Mouse (Mus musculus) MEL (cell line): ENCODE measurements around the gene Npr1. TPM values are rescaled to one million over a fixed set of nuclear protein-coding genes. Genes with fewer than 3 reads are reported as not detected.

ENCODE experiments used
- DNase-seq: peaks from one replicate; pipeline ENCODE4 v3.0.0; 2011; ENCODE audit warnings: low read depth, low spot score
- H3K27ac ChIP-seq: 2 replicates; pipeline ENCODE4 v1.5.1; 2012; ENCODE audit warnings: low read depth, mild to moderate bottlenecking, control low read depth, low read length, moderate library complexity; ENCODE audit not compliant: control insufficient read depth
- H3K27me3 ChIP-seq, 2 experiments: fragments of 150-350 bp in 1 of 2; sonication (generic) in 1 of 2; 2 replicates each; pipeline ENCODE4 v1.6.1; 2012; ENCODE audit warnings: low read length in 2 of 2, mild to moderate bottlenecking in 2 of 2, improper control_type of control experiment in 1 of 2, moderate library complexity in 1 of 2; ENCODE audit not compliant: insufficient read depth in 2 of 2, control insufficient read depth in 1 of 2
- H3K36me3 ChIP-seq, 2 experiments: 2 replicates each; pipeline ENCODE4 v1.6.1; 2012 to 2014; ENCODE audit warnings: low read length in 2 of 2, improper control_type of control experiment in 1 of 2, inconsistent platforms in 1 of 2, mild to moderate bottlenecking in 1 of 2; ENCODE audit not compliant: insufficient read depth in 2 of 2, control insufficient read depth in 1 of 2
- H3K4me1 ChIP-seq, 2 experiments: fragments of 150-350 bp in 1 of 2; sonication (generic) in 1 of 2; 2 replicates each; pipeline ENCODE4 v1.6.1; 2012; ENCODE audit warnings: low read length in 2 of 2, improper control_type of control experiment in 1 of 2, mild to moderate bottlenecking in 1 of 2; ENCODE audit not compliant: insufficient read depth in 2 of 2, control insufficient read depth in 1 of 2
- H3K4me3 ChIP-seq, 2 experiments: fragments of 150-350 bp in 1 of 2; sonication (generic) in 1 of 2; 2 replicates each; pipeline ENCODE4 v1.5.1; 2012; ENCODE audit warnings: low read depth in 2 of 2, low read length in 2 of 2, mild to moderate bottlenecking in 2 of 2, moderate library complexity in 2 of 2, control low read depth in 1 of 2, improper control_type of control experiment in 1 of 2; ENCODE audit not compliant: control insufficient read depth in 1 of 2, insufficient read depth in 1 of 2
- H3K79me2 ChIP-seq: 2 replicates; pipeline ENCODE4 v1.6.1; 2012; ENCODE audit warnings: mild to moderate bottlenecking, low read length, moderate library complexity; ENCODE audit not compliant: control insufficient read depth, poor library complexity, insufficient read depth
- H3K9ac ChIP-seq: 2 replicates; pipeline ENCODE4 v1.6.1; 2012; ENCODE audit warnings: low read depth, mild to moderate bottlenecking, control low read depth, low read length, moderate library complexity; ENCODE audit not compliant: control insufficient read depth, poor library complexity, severe bottlenecking
- H3K9me3 ChIP-seq: fragments of 150-350 bp; sonication (generic); replicated peaks from 2 replicates; pipeline ENCODE4 v1.6.1; 2012; ENCODE audit warnings: mild to moderate bottlenecking, low read length, improper control_type of control experiment, moderate library complexity; ENCODE audit not compliant: insufficient read depth
- CHD1 ChIP-seq: IDR thresholded peaks from 2 replicates; pipeline ENCODE4 v1.6.1; 2012; ENCODE audit warnings: low read depth, mild to moderate bottlenecking, inconsistent platforms, low read length, improper control_type of control experiment
- GATA1 ChIP-seq: IDR thresholded peaks from 2 replicates; pipeline ENCODE4 v1.6.1; 2011; ENCODE audit warnings: low read depth, low read length, improper control_type of control experiment
- KAT2A ChIP-seq: conservative IDR thresholded peaks from 2 replicates; pipeline ENCODE4 v1.6.1; 2012; ENCODE audit warnings: low read depth, low read length, improper control_type of control experiment, inconsistent platforms
- MAFK ChIP-seq: IDR thresholded peaks from 2 replicates; pipeline ENCODE4 v1.6.1; 2011; ENCODE audit warnings: low read depth, mild to moderate bottlenecking, low read length, improper control_type of control experiment, borderline replicate concordance
- MAX ChIP-seq: IDR thresholded peaks from 2 replicates; pipeline ENCODE4 v1.6.1; 2011; ENCODE audit warnings: low read length, improper control_type of control experiment
- MEF2A ChIP-seq: IDR thresholded peaks from 2 replicates; pipeline ENCODE4 v1.6.1; 2014; ENCODE audit warnings: low read depth, mild to moderate bottlenecking, inconsistent platforms, low read length, improper control_type of control experiment; ENCODE audit not compliant: poor library complexity, insufficient replicate concordance, severe bottlenecking; ENCODE audit errors: extremely low read depth
- MXI1 ChIP-seq: IDR thresholded peaks from 2 replicates; pipeline ENCODE4 v1.6.1; 2011; ENCODE audit warnings: mild to moderate bottlenecking, low read depth, low read length, improper control_type of control experiment
- POLR2A ChIP-seq, 2 experiments: IDR thresholded peaks; 2 replicates each; pipeline ENCODE4 v1.6.1; 2011 to 2012; ENCODE audit warnings: low read length in 2 of 2, mild to moderate bottlenecking in 2 of 2, control low read depth in 1 of 2, improper control_type of control experiment in 1 of 2, low read depth in 1 of 2, moderate library complexity in 1 of 2; ENCODE audit not compliant: control insufficient read depth in 1 of 2, insufficient read depth in 1 of 2, poor library complexity in 1 of 2
- POLR2AphosphoS5 ChIP-seq: IDR thresholded peaks from 2 replicates; pipeline ENCODE4 v1.6.1; 2012; ENCODE audit warnings: low read depth, borderline replicate concordance, mild to moderate bottlenecking, inconsistent platforms, low read length, moderate library complexity, mixed read lengths
- TAL1 ChIP-seq: IDR thresholded peaks from 2 replicates; pipeline ENCODE4 v1.6.1; 2012; ENCODE audit warnings: mild to moderate bottlenecking, inconsistent platforms, low read length, moderate library complexity, mixed read lengths
- TBP ChIP-seq: IDR thresholded peaks from 2 replicates; pipeline ENCODE4 v1.8.0; 2011; ENCODE audit warnings: low read depth, low read length, improper control_type of control experiment
- TCF12 ChIP-seq: IDR thresholded peaks from 2 replicates; pipeline ENCODE4 v1.6.1; 2014; ENCODE audit warnings: low read depth, mild to moderate bottlenecking, inconsistent platforms, low read length, improper control_type of control experiment, moderate library complexity
- USF1 ChIP-seq: IDR thresholded peaks from 2 replicates; pipeline ENCODE4 v1.6.1; 2014; ENCODE audit warnings: low read depth, mild to moderate bottlenecking, inconsistent platforms, low read length, improper control_type of control experiment, moderate library complexity
- USF2 ChIP-seq, 2 experiments: IDR thresholded peaks; 2 replicates each; pipeline ENCODE4 v1.6.1; 2011 to 2012; ENCODE audit warnings: improper control_type of control experiment in 2 of 2, low read length in 2 of 2, borderline replicate concordance in 1 of 2, inconsistent platforms in 1 of 2, low read depth in 1 of 2, mild to moderate bottlenecking in 1 of 2; ENCODE audit not compliant: insufficient read depth in 1 of 2
- ZNF384 ChIP-seq: IDR thresholded peaks from 2 replicates; pipeline ENCODE4 v1.6.1; 2012; ENCODE audit warnings: low read depth, mild to moderate bottlenecking, inconsistent platforms, low read length, improper control_type of control experiment
- polyA plus RNA-seq, 2 experiments: library from polyadenylated mRNA; stranded (reverse) in 1 of 2; unstranded in 1 of 2; fragments of >175 nt in 1 of 2; fragments of >200 nt in 1 of 2; gene quantifications; 2 replicates each; pipeline versions ENCODE4 v1.2.1 to v1.2.4; 2012; ENCODE audit warnings: low replicate concordance in 2 of 2, low read depth in 1 of 2; ENCODE audit not compliant: insufficient read length in 2 of 2, insufficient read depth in 1 of 2, missing spikeins in 1 of 2
- total RNA-seq: library from RNA; depleted of rRNA; stranded (reverse); fragments of 300-350 nt; gene quantifications from 2 replicates; pipeline ENCODE4 v1.2.3, GENCODE M21; 2012

The Npr1 gene
- total and polyA plus RNA-seq, 3 experiments: 0.11 TPM; not detected in 2

DNA sequence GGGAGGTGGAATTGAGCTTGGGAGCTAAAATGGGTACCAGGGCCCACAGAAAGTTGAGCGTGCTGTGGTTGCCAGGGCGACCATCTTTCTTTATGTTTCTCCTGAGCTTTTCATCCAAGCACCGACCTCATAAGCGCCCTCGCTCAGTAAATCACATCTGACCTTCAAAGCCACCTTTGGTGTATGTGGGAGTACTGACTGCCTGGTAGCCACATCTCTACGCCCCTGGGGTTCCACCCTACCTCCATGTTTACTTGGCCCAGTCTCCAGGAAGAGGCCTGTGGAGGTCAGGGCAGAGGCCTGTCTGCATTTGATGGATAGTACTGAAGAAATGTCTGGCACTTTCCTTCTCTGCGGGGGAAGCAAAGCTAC lies 18.6 kb downstream of the Npr1 start:
- H3K27ac ChIP-seq: no peak overlapping the region
- DNase-seq: no peak
- H3K9me3 ChIP-seq: no peaks in the 10 kb centered on the region
- H3K27me3 ChIP-seq: no peaks in the 10 kb centered on the region; a peak in 2 of 4 replicates
- no peaks in the 10 kb centered on the region; the same call in 1 of the 2 replicates for H3K79me2 ChIP-seq
- peaks cover 3 to 19% of the 10 kb centered on the region in 2 experiments for H3K4me1 ChIP-seq
- H3K9ac ChIP-seq: no peak overlapping the region
- H3K36me3 ChIP-seq: peaks cover 0 to 11% of the 10 kb centered on the region in 2 experiments; a peak in 2 of 4 replicates
- TF ChIP-seq TBP (no peak), CHD1 (no peak), GATA1 (no peak), KAT2A (no peak), ZNF384 (no peak), TAL1 (no peak), POLR2AphosphoS5 (no peak), MXI1 (no peak), POLR2A (IDR thresholded peaks at IDR 0.05; ENCODE audit: control insufficient read depth in 1 of 2, insufficient read depth in 1 of 2, low read depth in 1 of 2, low read length in 2 of 2, poor library complexity in 1 of 2) (no peak), MAFK (no peak), TCF12 (no peak), MEF2A (no peak)
- H3K4me3 ChIP-seq: no peak overlapping the region

DNA sequence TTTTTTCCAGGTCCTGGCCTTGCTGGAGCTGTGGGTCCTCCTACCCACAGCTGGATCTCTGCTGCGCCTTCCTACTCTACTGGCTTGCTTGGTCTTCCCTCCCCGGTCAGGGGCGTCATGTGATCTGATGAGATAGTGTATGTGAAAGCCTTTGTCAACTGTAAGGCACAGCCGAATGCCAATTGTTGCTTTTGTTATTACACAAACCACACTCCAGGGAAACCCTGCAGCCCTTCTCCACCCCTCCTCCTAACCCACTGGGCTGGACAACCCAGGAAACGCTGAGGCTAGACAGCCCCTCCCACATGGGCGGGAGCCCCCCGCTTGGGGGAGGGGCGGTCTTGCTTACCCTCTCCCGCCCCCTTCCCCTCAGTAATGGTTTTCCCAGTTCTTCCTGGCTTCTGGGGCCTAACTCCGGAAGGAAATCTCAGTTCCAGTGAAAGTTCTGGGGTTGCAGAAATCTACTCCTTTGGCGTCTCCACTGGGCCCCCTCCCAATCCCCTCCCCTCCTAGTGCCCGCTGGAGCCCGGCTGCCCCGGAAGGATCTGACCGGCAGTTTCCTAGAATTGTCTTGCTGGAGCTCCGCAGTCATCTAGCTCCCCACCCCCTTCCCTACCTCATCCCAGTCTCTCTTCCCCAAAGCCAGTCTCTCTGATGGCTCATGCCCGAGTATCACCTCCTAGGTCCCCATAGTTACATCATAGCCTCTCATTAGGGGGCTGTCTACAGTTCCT lies 19.1 kb downstream of the Npr1 start:
- Histone ChIP-seq H3K9me3 (no peaks in the 10 kb centered on the region), H3K9ac (peak overlapping the region; percentile 46), H3K4me1 (peaks cover 3 to 19% of the 10 kb centered on the region in 2 experiments), H3K4me3 (peak overlapping the region; percentile 37 to 38; a peak in 3 of 4 replicates), H3K27me3 (no peaks in the 10 kb centered on the region; a peak in 1 of 4 replicates), H3K36me3 (peaks cover 0 to 11% of the 10 kb centered on the region in 2 experiments; a peak in 2 of 4 replicates), H3K79me2 (no peaks in the 10 kb centered on the region; the same call in 1 of the 2 replicates), H3K27ac (no peak overlapping the region)
- peak; percentile 48 for DNase-seq
- TF ChIP-seq USF1: peak; percentile 91
- peak in 1 of 2 experiments; percentile 58; a peak in 2 of 4 replicates for TF ChIP-seq USF2 (IDR thresholded peaks at IDR 0.05; ENCODE audit: borderline replicate concordance in 1 of 2, insufficient read depth in 1 of 2, low read depth in 1 of 2, low read length in 2 of 2)
- TF ChIP-seq TCF12: no peak
- TF ChIP-seq MEF2A: no peak
- peak; percentile 65; the same call in 1 of the 2 replicates for TF ChIP-seq MAX
